Mouse (Mus musculus) CD4-positive, CD25-positive, alpha-beta regulatory T cell, adult 4 months (primary cell): ENCODE data around the gene Steap2. TPM values are rescaled to one million over a fixed set of nuclear protein-coding genes. Genes with fewer than 3 reads are reported as not detected.
"Not testable (repeated sequence)": the region's sequence is repeated elsewhere in the genome, so short reads cannot be mapped to it uniquely, and the experiment has no call there.

Experiments used
- ATAC-seq: one replicate; pipeline ENCODE4 v1.8.0; 2017
- polyA plus RNA-seq, 2 experiments: library from polyadenylated mRNA; unstranded; fragments of 100-300 nt; shearing (Covaris generic); gene quantifications; one replicate each; pipeline ENCODE4 v1.2.1; 2017

Steap2 gene
- not detected for polyA plus RNA-seq

DNA sequence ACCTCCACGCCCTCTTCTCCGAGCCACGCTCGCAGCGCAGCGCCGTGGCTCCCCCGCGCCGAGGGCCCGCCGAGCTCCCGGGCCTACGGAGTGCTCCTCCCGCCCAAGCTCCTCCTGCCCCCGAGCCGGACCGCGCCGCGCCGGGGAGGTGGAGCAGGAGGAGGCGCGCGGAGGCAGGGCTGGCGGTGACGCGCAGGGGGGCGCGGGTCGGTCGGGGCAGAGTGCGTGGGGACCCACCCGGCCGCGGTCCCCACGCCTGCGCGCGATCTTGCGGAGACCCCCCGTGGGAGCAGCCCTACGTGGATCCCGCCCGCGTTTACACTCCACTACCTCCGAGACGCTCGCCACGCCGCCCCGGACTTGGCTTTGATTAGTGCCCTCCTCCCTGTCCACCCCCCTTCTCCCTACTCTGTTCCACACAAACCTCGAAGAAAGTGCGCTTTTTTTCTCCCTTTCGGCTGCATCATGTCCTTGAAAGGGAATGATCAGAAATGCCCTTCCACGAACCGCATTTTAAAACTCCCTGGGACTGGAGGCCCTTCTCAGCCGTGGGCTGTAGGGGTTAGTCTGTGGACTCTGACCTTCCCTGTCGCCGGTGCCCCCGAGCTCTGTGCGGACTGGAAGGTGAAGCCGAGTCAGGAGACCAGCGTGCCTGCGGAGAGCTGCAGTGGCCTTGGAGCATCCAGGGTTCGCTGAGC, at the start of gene Steap2:
Gene Steap2, minus strand, starts transcription at position 623 of the 698 bp plus-strand sequence.
- ATAC-seq = no peak

DNA sequence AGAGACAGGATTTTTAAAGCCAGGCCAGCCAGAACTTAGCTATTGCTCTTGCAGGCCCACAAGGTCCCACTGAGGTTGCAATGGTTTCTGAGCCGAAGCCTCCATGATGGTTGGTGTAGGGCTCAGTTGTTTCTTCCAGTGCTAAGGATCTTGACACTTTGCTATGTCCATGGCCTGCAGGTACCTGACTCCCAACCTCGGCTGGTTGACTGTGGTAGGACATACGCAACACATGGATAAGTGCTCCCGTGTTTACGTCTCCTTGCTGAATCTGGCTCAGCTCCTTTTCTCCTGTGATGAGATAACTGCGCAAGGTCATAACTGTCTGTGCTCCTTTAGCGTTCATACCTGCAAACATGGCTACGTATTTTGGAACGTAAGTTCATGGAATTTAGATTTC, 40.1 kb upstream of the Steap2 start:
- no peak for ATAC-seq

DNA sequence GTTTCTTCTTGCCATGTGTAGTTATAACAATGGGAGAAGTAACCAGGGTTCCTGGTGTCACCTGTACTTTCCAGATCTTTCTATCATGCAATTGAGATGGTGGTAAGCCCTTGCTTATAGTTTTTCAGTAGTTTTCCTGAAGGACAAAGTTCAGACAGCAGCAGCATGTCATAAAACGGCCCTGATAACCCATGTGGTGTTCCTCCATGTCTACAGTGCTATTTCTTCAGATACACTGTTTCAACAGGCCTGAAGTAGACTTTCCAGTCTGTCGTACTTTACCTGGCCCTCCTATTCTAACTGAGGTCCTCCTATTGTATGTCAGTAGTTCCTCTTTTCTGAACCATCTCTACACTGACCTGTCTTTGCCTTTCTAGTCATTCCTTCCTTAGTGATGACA, 38.5 kb upstream of the Steap2 start:
- ATAC-seq = no peak

DNA sequence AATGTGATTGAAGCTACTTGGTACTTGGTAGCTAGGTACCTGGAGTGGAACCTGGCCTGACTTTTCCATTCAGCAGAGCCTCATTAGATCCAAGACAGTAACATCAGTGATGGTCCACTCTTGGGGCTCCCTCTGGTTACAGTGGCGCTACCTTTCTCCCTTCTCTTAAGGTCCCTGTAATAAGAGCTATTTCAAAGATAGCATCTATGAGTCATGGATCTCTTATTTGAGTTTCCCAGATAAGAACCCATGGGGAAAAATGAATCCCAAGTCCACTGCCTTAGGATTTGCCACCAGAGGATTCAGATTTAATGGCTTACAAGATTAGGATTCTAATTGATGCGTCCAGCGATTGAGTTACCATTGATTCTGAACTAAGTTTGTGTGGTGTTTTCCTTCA, 37.8 kb upstream of the Steap2 start:
- ATAC-seq = no peak

DNA sequence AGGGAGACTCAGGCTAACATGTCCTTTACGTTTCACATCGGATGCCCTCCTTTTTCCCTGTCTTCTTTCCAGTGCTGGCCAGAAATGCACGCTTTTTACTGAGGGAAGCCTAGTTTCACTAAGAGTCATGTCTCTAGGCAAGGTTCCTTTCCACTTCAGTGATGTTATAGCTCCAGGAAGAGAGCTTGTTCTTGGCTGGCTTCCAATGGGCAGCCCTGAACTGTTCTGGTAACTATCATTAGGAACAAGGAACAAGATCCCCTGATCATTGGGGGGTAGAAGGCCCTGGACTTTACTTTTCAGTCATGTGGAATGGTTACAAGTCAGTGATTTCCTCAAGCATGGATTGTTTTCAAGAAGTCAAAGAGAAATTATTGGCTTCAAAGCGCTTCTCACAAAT, 35.5 kb upstream of the Steap2 start:
- no peak for ATAC-seq

DNA sequence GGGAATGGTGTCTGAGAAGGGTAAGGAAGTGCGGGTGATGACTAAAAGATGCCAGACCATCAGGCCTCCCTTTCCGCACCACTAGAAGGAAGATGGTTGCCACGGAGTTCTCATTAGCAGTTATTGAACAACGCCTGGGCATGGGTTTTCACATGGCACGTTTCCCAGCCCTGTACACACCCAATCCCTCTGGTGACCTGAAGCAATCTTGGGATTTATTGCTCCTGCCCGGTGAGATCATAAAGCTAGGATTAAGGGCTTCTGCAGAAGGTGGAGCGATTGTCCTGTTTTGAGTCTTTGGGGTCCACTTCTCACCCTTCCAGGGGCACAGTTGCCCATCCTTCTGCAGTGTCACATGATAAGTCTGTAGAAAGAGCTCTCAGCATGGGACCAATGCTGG, 27.8 kb upstream of the Steap2 start:
- no peak for ATAC-seq

DNA sequence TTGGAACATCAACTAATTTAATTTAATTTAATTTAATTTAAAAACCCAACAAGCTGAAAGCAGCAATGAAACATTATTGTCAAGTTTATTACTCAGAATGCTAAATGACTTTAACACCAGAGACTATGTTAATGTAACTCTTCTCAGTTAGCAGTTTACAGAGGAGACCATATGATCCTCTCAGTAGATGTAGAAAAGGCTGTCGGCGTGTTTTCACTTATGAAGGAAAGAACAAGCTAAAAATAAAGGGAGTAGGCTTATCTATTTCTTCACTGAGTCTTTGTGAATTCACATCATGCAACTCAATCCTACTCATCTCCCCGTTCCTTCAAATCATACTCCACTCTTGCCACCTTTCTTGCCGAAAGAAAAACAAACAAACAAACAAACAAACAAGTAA, 16.7 kb upstream of the Steap2 start:
- no peak for ATAC-seq

DNA sequence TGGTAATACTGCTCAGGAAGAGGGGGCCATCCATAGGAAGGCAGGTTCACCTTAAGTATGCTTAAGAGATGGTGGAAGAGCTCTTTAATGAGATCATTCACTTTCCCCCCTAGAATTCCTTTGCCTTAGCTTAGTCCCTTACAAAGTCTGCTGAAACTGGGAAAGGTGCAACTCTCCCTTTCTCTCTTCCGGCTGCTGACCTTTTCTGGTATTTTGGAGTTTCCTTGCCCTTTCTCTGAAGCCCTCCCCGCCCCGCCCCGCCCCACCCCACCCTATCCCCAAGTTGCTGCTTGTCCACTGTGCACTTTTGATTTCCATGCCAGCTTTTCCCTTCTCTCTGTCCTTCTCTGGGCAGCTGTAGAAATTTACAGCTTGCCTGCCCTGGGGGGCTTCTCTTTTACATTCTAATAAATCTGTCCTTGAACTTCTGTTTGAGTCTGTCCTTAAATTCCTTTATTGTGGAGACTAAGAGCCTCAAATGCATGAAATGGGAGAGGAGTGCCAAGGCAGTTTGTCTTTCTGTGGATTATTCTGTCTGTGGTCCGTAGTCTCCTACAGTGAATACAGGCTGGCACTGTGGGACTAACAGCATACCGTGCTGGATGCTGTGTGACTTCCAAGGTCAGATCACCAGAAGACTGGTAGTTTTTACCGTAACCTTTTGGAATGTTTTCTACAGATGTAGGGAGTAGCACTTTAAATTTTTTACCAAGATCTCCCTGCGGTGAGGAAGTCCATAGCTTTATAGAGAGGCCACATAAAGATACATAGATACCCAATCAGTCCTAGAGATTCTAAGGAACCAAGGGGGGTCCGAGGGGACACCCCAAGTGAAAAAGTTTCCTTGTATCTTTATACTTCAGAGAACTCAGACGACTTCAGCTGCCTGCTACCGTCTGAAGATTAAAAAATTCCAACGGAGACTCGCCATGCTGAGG, 13.2 kb upstream of the Steap2 start:
- ATAC-seq = no peak

DNA sequence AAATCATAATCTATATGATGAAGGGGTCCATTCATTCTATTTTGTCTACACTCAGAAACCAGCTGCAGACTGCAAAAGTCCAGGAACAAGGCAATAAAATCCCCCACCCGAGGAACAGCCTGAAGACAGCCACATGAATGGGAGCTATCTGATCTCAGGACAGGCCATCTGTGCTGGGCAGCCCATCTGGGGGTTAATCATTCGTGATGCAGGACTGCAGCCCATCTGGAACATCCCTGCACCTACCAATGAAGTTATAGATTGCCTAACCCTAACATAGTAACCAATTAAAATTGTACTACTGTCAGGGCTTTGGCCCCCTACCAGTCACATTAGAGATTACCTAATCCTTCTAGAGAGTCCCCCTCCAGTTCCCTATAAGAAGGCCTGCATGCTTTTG, 10.6 kb upstream of the Steap2 start:
- no peak for ATAC-seq

DNA sequence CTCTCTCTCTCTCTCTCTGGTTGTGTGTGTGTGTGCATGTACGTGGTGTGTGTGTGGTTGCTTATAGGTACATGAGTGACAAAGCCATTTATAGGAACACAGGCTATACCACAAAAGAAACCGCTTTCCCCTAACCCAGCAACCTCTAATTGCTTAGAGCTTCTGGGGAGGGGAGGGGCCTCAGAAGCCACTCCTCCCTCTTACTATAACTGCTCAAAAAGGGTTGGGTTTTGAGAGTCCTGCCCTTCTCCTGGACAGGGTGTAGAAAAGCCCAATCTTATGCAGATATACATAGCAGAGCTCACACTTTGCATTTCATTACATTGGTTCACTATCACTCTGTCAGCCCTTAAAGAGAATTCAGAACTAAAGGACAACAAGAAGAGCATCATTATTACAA, 6.0 kb upstream of the Steap2 start:
- ATAC-seq = no peak

DNA sequence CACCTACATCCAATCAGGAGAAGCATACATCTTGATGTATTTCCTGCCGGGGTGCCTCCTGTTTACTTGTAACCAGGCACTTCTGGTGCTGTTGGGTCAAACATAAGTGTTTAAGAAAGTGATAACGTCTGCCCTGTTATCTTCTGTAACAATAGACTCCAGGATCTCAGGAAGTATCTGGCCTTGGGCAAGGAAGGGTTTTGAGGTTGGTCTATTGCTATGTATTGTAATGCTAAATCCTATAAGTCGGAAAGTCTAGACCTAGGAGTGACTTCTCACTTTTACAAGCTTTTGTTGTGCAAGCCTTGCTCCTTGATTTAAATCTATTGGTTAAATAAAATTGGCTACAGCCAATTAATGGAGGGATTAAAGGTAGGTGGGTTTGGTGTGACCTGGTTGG, 4.5 kb upstream of the Steap2 start:
- ATAC-seq = no peak

DNA sequence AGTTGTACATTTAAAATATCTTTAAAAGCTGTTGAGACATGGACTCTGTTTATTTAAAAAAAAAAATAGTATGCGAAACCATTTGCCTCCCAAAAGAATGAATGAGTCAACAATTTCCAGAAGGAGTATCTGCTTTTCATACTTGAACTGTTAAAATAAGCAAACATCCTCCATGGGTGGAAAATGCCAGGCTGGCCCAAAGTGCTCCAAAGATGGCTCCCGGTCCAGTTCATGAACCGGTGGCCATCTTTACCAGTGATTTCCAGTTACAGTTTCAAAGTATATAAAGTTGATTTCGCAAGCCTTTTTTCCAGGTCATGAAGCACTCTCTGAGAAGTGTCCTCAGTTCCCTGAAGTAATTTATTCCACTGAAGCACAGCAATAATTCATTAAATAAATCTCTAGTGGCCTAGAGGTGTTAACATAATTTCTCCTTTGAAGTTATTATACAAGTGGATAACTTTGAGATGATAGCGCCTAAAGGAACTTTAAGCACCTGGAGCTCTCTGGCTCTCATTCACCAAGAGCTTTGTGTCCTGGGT, 1.1 kb upstream of the Steap2 start:
- ATAC-seq = no peak

DNA sequence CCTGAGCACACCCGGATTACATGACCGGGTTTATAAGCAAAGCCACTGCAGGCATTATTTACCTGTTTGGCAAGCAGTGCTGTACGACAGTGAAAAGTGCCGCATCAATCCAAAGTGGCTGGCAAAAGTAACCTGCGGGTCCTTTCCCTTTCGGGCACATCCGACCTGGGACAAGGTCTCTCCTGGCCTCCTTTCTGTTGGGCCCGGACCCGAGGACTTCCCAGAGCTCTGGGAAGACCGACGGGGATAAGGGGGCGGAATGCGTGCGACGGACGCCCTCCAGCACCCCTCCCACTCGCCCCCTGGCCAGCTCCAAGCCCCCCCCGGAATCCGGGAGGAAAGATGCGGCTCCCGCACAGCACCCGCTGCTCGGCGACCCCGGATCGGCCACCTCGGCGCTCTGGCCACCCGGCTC, 830 bp downstream of the Steap2 start:
- no peak for ATAC-seq

DNA sequence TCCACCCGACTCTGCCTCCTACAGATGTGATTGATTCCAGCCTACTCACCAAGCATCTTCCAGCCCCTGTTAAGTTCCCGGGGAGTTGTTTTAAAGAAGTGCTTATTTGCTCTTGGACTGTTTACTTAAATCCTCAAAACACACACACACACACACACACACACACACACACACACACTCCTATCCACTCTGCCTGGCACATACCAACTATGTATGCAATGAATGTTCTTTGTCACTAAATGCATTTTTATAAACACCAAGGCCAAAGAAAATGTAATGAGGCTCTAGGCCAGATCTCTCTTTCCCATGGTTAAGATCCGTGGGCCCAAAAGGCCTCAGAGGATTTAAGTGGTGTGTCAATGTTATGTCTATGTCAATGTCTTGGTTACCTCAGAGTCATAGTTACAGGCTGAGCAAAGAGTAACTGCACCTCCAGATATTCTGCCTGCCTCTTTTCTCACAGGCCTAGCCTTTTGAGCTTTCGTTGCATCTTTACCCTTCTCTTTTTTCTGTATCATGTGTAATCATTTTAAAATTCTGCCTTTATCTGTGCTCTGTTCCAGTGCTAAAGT, 2.1 kb downstream of the Steap2 start:
- ATAC-seq = no peak

DNA sequence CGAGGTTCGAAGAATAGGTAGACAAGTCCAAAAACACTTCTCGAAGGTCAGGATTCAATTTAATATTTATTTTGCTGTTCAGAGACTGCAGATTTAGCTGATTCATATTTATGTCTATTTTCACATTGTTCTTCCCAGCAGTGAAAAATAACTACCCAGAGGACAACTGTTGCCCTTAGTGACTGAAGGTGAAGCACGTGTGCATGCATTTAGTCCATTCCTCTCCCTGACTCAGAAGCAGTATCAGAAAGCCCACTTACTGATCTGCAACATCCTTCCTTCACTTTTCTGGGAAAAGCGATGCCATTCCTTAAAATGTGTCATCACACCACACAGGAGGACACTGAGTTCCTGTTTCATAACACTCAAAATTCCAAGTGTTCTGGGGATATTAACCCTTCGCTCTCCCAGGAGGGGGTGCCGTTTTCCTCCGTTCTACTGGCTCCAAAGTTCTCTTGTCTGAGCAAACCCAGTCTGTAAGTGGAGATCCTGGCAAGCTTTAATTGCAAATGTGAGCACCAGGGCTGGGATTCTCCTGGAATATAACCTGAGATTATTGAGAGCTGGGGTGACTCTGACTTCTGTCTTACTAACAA, 5.3 kb downstream of the Steap2 start:
- no peak for ATAC-seq

DNA sequence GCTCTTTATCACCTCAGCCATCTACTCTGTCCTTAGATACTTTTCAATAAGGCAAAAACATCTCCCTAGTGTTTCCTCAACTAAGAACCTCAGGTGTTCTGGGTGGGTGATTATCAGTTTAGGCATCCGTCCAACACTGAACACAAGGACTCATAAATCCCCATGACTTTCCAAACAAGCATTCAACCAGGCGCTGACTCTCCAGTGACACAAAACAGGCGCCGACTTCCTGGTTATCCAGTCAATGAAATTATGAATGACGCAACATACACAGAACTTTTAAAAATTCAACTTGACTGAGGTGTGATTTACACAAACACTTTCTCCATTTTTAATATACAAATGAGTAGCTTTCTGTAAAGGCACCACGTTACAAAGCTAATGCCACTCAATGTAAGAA, 6.2 kb downstream of the Steap2 start:
- ATAC-seq = no peak

DNA sequence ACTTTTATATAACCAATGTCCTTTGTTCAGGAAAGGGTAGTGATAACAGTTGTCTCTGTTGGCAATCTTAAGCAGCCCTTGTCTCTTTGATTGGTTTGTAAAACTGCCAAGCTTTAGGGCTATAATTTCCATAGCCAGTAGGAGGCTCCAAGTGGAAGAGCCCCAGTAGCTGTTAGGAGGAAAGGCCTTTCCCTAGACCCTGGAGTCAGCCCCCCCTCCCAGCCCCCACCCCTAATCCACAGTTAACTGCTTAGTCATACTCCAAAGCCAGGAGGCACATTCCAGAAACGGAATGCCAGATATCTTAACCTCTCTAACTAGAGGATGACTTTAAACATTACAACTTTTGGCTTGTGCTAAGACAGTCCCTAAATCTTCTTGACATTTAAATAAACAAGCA, 7.4 kb downstream of the Steap2 start:
- no peak for ATAC-seq

DNA sequence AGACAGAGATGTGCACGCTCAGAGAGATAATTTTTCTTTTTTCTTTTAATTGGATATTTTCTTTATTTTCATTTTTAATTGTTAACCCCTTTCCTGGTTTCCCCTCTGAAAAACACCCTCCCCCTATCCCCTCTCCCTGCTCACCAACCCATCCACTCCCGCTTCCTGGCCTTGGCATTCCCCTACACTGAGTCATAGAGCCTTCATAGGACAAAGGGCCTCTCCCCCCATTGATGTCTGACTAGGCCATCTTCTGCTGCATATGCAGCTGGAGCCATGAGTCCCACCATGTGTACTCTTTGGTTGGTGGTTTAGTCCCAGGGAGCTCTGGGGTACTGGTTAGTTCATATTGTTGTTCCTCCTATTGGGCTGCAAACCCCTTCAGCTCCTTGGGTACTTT, 9.4 kb downstream of the Steap2 start:
- not testable (repeated sequence) for ATAC-seq

DNA sequence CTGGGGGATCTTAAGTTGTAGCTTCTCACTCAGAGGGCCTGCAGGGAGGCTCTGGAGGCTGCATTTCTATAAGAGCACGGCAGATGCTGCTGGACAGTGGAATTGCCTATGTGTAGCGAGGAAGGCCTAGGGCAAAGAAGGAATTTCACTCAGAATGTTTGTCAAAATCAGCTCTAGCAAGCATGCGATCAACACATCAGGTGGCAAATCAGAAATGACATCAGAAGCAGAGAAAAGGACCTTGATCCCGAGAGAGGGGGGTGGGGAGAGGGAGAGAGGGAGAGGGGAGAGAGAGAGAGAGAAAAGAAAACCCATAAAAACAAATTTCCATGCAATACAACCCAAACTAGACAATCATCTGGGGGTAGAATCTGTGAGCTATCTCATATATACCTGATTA, 11.1 kb downstream of the Steap2 start:
- ATAC-seq = no peak

DNA sequence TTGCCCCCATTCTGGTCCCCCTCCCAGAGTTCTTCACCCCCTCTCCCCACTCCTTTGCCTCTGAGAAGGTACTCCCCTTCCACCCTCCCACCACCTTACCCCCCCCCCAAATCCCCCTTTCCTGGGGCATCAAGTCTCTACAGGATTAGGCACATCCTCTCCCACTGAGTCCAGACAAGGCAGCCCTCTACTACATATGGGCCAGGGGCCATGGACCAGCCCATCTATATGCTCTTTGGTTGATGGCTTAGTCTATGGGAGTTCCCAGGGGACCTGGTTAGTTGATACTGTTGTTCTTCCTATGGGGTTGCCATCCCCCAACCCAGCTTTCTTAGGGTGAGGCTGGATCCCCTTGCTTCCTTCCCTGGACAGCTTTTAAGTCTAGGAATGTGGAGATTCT, 14.9 kb downstream of the Steap2 start:
- no peak for ATAC-seq

DNA sequence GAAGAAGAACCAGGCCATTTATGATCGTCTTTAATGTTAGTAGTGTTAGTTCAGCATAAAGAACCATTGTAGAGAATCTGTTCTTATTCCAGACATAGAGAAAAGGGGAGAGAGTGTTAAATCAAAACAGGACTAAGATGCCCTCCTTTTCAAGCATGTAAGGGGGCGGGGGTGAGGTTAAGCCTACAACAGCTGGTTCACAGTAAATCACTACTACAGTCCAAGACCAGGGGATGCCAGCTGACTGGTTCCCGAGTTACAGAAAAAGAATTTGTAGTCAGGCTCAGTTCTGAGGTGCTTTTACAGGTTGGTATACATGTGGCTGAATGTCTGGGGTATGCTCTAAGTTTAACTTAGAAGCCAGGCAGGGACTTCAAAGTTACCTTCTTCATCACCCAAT, 18.3 kb downstream of the Steap2 start:
- ATAC-seq = no peak

DNA sequence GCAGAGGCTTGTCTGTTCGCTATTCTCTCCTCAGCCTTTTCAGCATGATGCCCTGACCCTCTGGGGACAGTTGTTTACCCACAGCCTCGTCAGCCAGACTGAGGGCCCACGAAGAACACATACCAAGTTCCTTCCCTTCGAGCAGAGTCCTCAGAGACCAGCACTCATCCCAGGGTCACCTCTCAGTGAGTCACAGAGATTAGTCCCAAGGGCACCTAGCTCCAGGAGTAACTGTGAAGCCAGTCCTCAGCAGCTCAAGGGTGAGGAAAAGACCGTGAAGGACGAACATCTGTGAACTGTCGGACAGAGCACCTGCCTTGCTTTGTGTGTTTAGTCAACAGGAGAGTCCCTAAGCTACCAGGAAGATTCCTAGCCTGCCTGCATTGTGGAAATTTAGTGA, 25.5 kb downstream of the Steap2 start:
- ATAC-seq = no peak

DNA sequence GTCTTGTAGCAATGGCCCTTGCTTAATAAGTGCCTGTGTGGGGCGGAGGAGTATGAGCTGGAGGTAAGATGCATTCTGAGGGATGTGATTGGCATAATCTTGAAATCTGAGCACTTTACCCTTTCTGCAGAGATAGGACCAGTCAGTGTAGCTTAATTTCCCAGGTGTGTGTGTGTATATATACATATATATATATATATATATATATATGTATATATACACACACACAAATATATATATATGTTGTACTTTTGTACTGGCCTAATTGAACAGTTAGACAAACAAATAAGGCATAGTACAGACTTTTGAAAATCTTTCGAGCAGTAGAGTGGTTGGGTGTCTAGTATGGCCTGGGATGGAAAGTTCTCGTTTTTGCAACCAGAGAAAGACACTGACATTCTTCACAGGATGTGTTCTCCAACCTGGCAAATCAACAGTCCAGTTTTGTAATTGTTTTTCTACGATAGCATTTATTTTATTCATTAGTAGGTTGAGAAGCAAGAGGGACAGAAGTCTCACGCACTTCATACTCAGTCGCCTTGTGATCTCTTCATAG, 29.9 kb downstream of the Steap2 start:
- no peak for ATAC-seq
